Mouse (Mus musculus): ENCODE measurements at regions not wholly inside any gene's neighbourhood (a gene's known extent, or its start where the extent isn't known, plus 50 kb on each side); places are given as distances from the start of the nearest gene placed in this dataset.

GRCm38 (mm10) chr11:48431316-48431715, 368.8 kb upstream of the Rack1 start:
- no peak for DNase-seq

DNA sequence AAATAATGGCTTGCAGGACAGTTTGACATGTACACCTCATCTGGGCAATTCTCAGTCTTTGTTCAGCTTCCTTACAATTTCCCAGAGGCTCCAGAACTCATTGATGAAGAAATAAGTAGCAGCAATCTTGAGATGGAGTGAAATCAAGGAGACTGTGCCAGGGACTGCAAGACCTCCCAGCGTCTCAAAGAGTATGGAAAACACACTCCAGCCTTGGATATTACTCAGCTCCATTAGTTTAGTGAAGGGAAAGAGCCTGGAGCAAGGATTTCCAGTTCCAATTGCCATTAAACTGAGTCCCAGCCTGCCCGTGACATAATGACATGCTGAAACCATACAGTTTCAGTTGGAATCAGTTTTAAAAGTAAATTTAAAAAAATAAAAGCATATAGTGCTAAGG, 372.7 kb upstream of the Rack1 start:
- DNase-seq: no peak

DNA sequence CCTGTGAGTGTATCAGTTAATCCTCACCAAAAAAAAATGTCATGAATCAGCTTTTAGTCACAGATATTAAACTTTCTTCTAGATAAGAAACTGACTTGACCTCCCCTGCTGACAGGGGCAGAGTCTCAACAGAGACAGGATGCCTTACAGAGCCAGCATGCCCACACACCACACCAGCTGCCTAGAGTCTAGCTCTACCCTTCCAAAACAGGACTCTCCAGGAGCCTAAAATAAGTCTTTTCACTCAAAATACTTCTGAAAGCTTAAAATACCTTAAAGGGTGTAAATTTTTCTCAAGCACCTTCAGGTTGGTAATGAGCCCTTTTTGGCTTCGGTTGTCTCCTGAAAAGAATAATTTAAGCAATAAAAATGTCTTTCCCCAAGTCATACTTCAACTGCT, 373.7 kb upstream of the Rack1 start:
- no peak for DNase-seq

GRCm38 (mm10) chr11:48418066-48418756, 381.9 kb upstream of the Rack1 start:
- DNase-seq: no peak

DNA sequence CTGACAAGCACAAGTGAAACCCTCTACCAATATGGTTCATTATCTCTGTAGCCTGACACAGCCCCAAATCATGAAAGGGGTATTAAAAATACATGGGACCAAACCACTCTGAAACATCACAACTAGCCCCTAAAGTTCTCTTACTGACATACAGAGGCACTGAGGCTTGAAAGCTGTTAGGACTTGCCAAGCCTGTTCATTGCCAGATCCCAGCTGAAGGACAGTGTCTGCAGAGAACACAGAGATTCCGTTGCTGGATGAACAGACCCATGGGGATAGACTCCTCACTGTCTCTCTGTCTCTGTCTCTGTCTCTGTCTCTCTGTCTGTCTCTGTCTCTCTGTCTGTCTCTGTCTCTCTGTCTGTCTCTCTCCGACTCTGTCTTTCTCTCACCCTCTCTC, 382.5 kb upstream of the Rack1 start:
- no peak for DNase-seq

GRCm38 (mm10) chr11:48398032-48398431, 402.1 kb upstream of the Rack1 start:
- no peak for DNase-seq

- DNase-seq: no peak
Observed at GRCm38 (mm10) chr11:48381489-48381888, 392.7 kb upstream of the Sgcd start.

DNA sequence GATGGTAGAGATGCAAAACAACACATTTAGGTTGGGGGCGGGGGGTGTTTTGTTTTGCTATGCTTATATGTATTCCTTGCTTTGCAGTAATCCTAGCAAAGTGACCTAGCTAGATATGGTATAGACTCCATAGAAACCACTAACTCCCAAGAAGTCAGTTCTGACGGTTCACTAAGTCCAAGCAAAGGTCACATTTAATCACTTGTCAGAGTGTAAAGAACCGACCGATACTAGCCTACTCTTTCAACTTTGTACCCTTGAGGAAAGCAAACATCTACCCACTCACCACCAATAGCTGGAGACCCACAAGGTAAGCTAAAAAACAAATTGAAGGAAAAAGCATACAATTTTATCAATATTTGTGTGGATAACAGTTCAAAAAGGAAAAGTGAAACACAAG, 389.3 kb upstream of the Sgcd start:
- no peak for DNase-seq

DNA sequence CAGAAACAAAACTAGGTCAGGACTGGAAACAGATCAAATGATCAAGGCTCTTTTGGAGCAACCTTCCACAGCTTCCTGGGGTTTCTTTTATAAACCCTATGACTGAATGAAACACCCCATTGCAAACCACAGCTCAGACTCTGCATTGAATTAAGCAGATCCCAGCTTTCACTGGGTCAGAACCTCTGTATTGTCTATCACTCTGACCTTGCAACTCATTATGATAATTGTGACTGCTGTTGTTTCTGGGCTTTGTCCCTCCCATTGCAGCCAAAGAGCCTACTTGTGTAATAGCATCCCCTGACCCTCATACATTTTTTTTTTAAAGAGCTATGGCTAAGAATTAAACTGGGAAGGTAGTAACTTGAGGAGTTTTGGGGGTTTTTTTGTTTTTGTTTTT, 388.5 kb upstream of the Sgcd start:
- DNase-seq: no peak

DNA sequence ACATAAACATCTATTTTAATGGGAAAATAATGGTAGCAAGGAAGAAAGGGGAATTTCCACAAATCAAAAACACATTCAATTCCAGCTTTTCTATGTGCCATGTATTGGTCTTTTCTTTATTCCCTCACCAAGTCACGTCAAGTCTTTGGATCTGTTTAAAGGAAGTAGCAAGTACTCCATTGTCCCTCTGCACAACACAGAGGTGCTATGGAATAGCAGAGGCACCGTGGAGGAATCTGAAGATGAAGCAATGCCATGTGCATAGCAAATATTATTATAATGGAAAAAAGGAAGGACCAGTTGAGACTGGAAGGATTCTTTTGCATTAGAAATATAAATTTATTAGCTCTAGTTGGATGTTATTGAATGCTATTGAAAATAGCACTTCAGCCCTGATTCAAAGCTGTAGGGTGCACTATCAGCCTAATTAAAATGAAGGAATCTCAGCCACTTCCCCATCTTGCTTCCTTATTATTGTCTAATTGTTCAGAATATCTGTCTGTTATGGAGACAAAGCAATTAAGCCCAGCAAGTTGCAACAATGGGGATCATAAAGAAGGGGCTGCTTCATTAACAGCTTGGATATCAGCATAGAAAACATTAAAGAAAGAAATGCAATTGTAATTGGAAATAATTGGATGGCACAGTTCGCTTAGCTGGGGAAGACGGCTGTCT, 362.7 kb upstream of the Sgcd start:
- no peak for DNase-seq

- DNase-seq: no peak
Observed at GRCm38 (mm10) chr11:48314500-48314899, 325.7 kb upstream of the Sgcd start.

GRCm38 (mm10) chr11:48295370-48295769, 306.6 kb upstream of the Sgcd start:
- no peak for DNase-seq

DNA sequence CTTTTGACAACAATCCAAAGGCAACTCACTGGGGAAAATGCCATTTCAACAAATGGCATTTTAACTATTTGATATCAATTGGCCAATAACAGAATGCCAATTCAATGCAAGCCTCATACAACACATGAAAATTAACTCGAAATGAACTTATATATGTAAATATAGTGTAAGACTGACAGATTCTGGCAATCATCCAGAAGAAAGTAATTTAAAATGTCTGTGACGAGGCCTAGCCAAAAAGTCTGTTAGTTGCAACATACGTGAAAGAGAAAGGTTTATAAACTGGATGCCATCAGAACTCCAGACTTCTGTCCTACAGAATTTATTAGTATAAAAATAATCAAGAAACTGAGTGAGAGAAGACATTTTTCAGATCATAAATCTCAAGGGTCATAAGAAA, 273.7 kb upstream of the Sgcd start:
- no peak for DNase-seq

- no peak for DNase-seq
Observed at GRCm38 (mm10) chr11:48261089-48261488, 272.3 kb upstream of the Sgcd start.

DNA sequence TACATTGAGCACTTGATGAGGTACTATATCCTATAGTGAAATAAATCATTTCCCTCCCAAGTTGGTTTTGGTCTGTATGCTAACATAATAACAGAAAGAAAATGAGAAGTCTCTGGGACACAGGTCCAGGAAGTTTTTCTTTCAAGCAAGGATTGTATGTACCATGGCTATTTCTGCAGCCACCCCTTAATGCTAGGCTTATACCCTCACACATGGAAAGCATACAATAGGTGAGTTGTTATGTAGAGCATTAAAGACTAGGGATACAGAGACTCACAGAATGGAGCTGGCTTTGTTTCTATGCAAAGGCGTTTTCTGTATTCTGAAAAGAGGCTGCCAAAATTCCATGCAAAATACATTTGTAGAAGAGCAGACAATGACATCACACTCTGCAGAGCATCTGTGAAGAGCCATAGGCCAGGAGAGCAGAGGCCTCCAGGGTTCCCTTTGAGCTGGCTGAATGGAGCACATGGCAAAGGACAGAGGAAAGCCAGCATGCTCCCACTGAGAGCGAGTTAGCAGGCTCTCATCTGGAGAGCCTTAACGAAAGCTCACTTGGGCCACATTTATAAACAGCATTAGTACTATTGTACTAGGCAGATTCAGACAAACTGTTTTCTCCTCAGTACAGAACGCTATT, 262.0 kb upstream of the Sgcd start:
- peak; percentile 5 for DNase-seq

- DNase-seq: peak; percentile 6
Observed at GRCm38 (mm10) chr11:48249315-48249714, 260.5 kb upstream of the Sgcd start.

GRCm38 (mm10) chr11:48221156-48221555, 232.4 kb upstream of the Sgcd start:
- DNase-seq: no peak

- DNase-seq: no peak
Observed at GRCm38 (mm10) chr11:48219157-48219556, 230.4 kb upstream of the Sgcd start.

DNA sequence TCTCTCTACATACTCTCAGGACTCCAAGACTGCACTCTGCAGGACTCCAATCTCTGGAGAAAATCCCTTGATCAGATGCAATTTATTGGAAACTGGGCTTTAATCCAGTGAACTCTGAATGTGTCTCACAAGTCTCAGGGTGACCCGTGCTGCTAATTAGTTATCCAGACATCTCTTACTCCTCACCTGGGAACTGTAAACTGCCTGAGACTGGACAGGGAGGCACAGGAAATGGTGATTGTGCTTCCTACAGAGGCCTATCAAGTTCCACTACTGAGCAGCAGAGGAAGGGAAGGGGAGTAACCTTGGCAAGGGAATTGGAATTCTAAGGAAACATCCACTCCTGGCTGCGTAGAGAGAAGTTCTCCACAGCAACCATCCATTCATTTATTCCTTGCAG, 228.0 kb upstream of the Sgcd start:
- no peak for DNase-seq

GRCm38 (mm10) chr11:48186604-48187003, 197.8 kb upstream of the Sgcd start:
- no peak for DNase-seq

DNA sequence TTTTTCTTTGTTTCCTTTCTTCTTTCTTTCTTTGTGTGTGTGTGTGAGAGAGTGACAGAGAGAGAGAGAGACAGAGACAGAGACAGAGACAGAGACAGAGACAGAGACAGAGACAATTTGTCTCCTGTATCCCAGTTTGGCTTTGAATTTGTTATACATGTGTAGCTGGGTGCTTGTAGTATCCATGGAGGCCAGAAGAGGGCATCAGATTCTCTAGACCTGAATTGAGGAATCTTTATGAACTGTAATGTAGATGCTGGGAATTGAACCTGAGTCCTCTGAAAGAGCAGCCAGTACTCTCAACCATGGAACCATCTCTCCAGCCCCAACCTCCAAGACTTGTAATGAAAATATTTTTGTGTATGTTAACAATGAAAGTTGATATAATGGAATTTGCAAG, 190.2 kb upstream of the Sgcd start:
- DNase-seq: peak; percentile 7

DNA sequence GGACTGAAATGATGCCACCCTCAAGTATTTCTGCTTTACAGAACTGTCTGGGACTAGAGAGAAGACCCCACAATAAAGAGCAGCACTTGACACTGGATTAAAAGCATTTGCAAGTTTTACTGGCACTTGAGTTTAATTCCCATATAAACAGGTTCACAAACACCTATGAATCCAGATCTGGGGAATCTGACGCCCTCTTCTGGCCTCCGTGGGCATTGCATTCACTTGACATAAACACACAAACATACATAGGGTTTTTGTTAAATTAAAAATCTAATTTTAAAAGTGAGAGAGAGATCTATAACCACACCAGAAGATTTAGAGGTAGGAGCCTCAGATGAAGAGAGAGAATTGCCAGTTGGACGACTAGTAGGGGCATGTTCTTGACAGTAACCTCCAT, 189.4 kb upstream of the Sgcd start:
- no peak for DNase-seq

DNA sequence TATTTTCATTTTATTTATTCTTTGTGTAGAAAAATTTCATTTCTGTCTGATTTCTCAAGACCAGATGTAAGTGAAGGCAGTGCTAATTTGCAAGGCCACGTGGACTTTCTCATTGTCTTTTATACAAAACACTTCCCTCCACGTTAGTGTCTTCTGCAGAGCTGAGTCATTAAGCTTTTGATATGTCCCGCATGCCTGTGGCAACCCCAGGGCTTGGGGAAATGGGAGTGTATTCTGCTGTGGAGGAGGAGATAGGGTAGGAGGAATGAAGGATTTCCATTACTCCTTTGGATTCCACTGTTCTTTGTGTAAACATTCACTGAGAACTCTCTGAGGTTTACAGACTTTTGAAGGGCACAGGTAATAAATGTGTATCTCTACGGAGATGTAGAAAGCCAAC, 187.7 kb upstream of the Sgcd start:
- DNase-seq: no peak

GRCm38 (mm10) chr11:48152219-48152618, 163.4 kb upstream of the Sgcd start:
- no peak for DNase-seq

All from heart, postnatal 4 days (tissue).